ENCODE assay signal across 11 mouse cellular contexts in genomic region chr9:95186386-95187289, GRCm38 (mm10).
DNase-seq lines count a peak whose midpoint lies in the region; ATAC-seq lines count a peak whose summit lies in the region.
"Had no signal": no experiment of that assay in that cellular context is flagged by ENCODE, and none has a peak within 500 bp of the region (broad histone marks: within the 10 kb centered on the region; RNA-seq: fewer than 3 reads in every experiment).

No protein-coding gene starts in this region.

- no peak for ATAC-seq in forebrain, embryonic 16.5 days
- ATAC-seq in kidney, embryonic 14.5 days (ENCODE audit: low FRiP score, low TSS enrichment): peak; percentile 41; the same call in 1 of the 2 replicates

- intact Hi-C loops in left cerebral cortex, postnatal 25 days (cut with DNase I): no loop called here

- H3K9me3 ChIP-seq in forebrain, embryonic 10.5 days: no peaks in the 10 kb centered on the region; the same call in 1 of the 2 replicates
- H3K9me3 ChIP-seq in forebrain, embryonic 16.5 days (ENCODE audit: control insufficient read depth, low read length): no peaks in the 10 kb centered on the region
- no peaks in the 10 kb centered on the region for H3K9me3 ChIP-seq in kidney, embryonic 14.5 days (ENCODE audit: control insufficient read depth, low read length)
- H3K9me3 ChIP-seq in limb, embryonic 10.5 days (replicated peaks): no peaks in the 10 kb centered on the region

- H3K27me3 ChIP-seq in forebrain, embryonic 10.5 days (ENCODE audit: poor library complexity, severe bottlenecking): no peaks in the 10 kb centered on the region
- H3K27me3 ChIP-seq in forebrain, embryonic 16.5 days (replicated peaks; ENCODE audit: control insufficient read depth, insufficient read depth, low read length): no peaks in the 10 kb centered on the region
- no peaks in the 10 kb centered on the region for H3K27me3 ChIP-seq in kidney, embryonic 14.5 days (ENCODE audit: control insufficient read depth, insufficient read depth, low read length)
- no peaks in the 10 kb centered on the region for H3K27me3 ChIP-seq in limb, embryonic 10.5 days (ENCODE audit: low read depth, poor library complexity, severe bottlenecking)

- no peak overlapping the region for H3K4me2 ChIP-seq in forebrain, embryonic 16.5 days (ENCODE audit: low read length)
- no peak overlapping the region for H3K4me2 ChIP-seq in kidney, embryonic 14.5 days (replicated peaks; ENCODE audit: low read depth, low read length)

- 77% methylated on average over 15 of the region's 15 CpGs for WGBS in forebrain, embryonic 10.5 days
- 58% methylated on average over 15 of the region's 15 CpGs for WGBS in forebrain, embryonic 16.5 days
- WGBS in kidney, embryonic 14.5 days: 42% methylated on average over 15 of the region's 15 CpGs
- WGBS in limb, embryonic 10.5 days: 63% methylated on average over 15 of the region's 15 CpGs

- no peaks in the 10 kb centered on the region for H3K36me3 ChIP-seq in forebrain, embryonic 10.5 days (replicated peaks)
- H3K36me3 ChIP-seq in forebrain, embryonic 16.5 days (ENCODE audit: control insufficient read depth, insufficient read depth): no peaks in the 10 kb centered on the region
- no peaks in the 10 kb centered on the region for H3K36me3 ChIP-seq in kidney, embryonic 14.5 days (ENCODE audit: control insufficient read depth, insufficient read depth, low read length)
- no peaks in the 10 kb centered on the region for H3K36me3 ChIP-seq in limb, embryonic 10.5 days

- no peak for DNase-seq in forebrain, embryonic 10.5 days (ENCODE audit: extremely low spot score, low spot score)
- DNase-seq in kidney, adult 9 months: no peak
- DNase-seq in ZHBTc4 (ENCODE audit: low read depth, low spot score): peak; percentile 9
- DNase-seq in limb, embryonic 10.5 days (ENCODE audit: low spot score): no peak
- no peak for DNase-seq in left cerebral cortex, postnatal 25 days (ENCODE audit: low spot score in 2 of 2)
- DNase-seq in urinary bladder, postnatal 10 days (ENCODE audit: low spot score): no peak
- DNase-seq: adrenal gland, adult 8-10 months; cerebellum, adult 18-20 months had no signal

- peaks cover 16% of the 10 kb centered on the region for H3K4me1 ChIP-seq in forebrain, embryonic 10.5 days
- H3K4me1 ChIP-seq in forebrain, embryonic 16.5 days (replicated peaks; ENCODE audit: control insufficient read depth, insufficient read depth, low read length): peaks cover 2% of the 10 kb centered on the region; the same call in 1 of the 2 replicates
- peaks cover 12% of the 10 kb centered on the region; the same call in 1 of the 2 replicates for H3K4me1 ChIP-seq in kidney, embryonic 14.5 days (ENCODE audit: control insufficient read depth, insufficient read depth, low read length)
- peaks cover 21% of the 10 kb centered on the region for H3K4me1 ChIP-seq in limb, embryonic 10.5 days

- H3K27ac ChIP-seq in forebrain, embryonic 10.5 days: 0 out of 2 replicates have a peak overlapping the region, but pooled peaks have one; percentile 30
- H3K27ac ChIP-seq in forebrain, embryonic 16.5 days (ENCODE audit: low read length): no peak overlapping the region
- peak overlapping the region; percentile 30; the same call in 1 of the 2 replicates for H3K27ac ChIP-seq in kidney, embryonic 14.5 days (ENCODE audit: low read depth, low read length)
- peak overlapping the region; percentile 61 for H3K27ac ChIP-seq in limb, embryonic 10.5 days
- H3K27ac ChIP-seq: liver, embryonic 14.5 days had no signal

- H3K4me3 ChIP-seq in forebrain, embryonic 10.5 days: no peak overlapping the region
- H3K4me3 ChIP-seq in forebrain, embryonic 16.5 days (replicated peaks; ENCODE audit: low read length): no peak overlapping the region
- H3K4me3 ChIP-seq in kidney, embryonic 14.5 days (ENCODE audit: low read length): no peak overlapping the region
- no peak overlapping the region for H3K4me3 ChIP-seq in limb, embryonic 10.5 days

- H3K9ac ChIP-seq in forebrain, embryonic 16.5 days (replicated peaks; ENCODE audit: low read depth, low read length): no peak overlapping the region
- no peak overlapping the region for H3K9ac ChIP-seq in kidney, embryonic 14.5 days (ENCODE audit: low read depth, low read length)
- H3K9ac ChIP-seq: liver, embryonic 14.5 days had no signal
